In the genomic region with DNA sequence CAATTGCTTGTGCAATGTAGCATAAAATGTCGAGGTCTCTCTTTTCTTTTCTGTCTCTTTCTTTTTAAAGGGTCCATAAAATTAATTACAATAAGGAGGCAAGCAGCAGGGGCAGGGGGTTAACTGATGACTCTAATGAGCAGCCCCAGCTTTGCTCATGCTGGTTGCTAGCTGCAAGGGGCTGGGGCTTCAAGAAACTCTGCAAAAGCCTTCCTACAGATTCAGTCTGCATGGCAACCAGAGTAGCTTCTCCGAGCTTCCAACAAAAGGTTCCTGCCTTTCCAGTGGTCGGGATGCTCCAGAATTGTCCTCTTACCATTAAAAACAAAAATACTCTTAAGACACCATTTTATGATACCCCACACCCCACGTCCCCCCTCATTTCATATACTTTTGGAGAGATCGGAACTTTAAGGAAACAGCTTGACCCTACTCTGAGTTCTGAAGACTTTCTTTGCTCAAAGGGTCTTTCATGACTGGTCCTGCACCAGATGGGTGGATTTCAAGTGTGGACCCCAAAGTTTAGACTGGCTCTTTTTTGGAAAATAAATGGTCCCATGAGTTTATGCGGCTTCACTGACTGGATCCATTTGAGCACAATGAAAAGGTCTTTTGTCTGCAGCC, we compare ENCODE assay signal across 21 mouse cellular contexts.
A peak's percentile ranks its signal among the peaks of the same experiment; 100 is the strongest.
DNase-seq lines count a peak whose midpoint lies in the region; ATAC-seq lines count a peak whose summit lies in the region.
"Had no signal": no experiment of that assay in that cellular context is flagged by ENCODE, and none has a peak within 500 bp of the region (broad histone marks: within the 10 kb centered on the region; RNA-seq: fewer than 3 reads in every experiment).

No protein-coding gene starts in this region.

- H3K4me1 ChIP-seq in forebrain, embryonic 11.5 days (replicated peaks; ENCODE audit: control insufficient read depth, insufficient read depth, low read length): 0 out of 2 replicates have a peak, but pooled peaks cover 2% of the 10 kb centered on the region
- H3K4me1 ChIP-seq in hindbrain, embryonic 11.5 days (replicated peaks; ENCODE audit: control insufficient read depth, insufficient read depth, low read length): no peaks in the 10 kb centered on the region
- H3K4me1 ChIP-seq: intestine, embryonic 15.5 days; liver, embryonic 13.5 days; lung, embryonic 15.5 days; stomach, embryonic 15.5 days had no signal

- no peak overlapping the region for H3K4me2 ChIP-seq in forebrain, embryonic 11.5 days (ENCODE audit: low read depth, low read length, severe bottlenecking)
- H3K4me2 ChIP-seq in hindbrain, embryonic 11.5 days (replicated peaks; ENCODE audit: low read depth, low read length): no peak overlapping the region
- H3K4me2 ChIP-seq: heart, embryonic 11.5 days; intestine, embryonic 15.5 days; kidney, embryonic 15.5 days; liver, embryonic 13.5 days; lung, embryonic 15.5 days; stomach, embryonic 15.5 days had no signal

- peak; percentile 69 for DNase-seq in heart, adult 11 months
- DNase-seq in heart, postnatal 4 days: no peak
- no peak for DNase-seq in forebrain, embryonic 11.5 days (ENCODE audit: low spot score)
- DNase-seq in hindbrain, embryonic 11.5 days (ENCODE audit: low spot score): peak; percentile 34
- DNase-seq in neural tube, embryonic 10.5 days (ENCODE audit: extremely low spot score, low spot score): peak; percentile 12
- DNase-seq in kidney, postnatal 25 days: no peak
- no peak for DNase-seq in adrenal gland, adult (ENCODE audit: inconsistent age in 2 of 2, low spot score in 1 of 2)
- no peak for DNase-seq in Muller cell, postnatal 12 days (ENCODE audit: inconsistent ontology term)
- DNase-seq: adrenal gland, postnatal 10 days; cerebellum, adult 18-20 months; gastrocnemius, postnatal 25 days; heart, postnatal 14 days; liver, embryonic 13.5 days; right cerebral cortex, postnatal 14 days had no signal

- ATAC-seq in forebrain, embryonic 11.5 days (replicated peaks; ENCODE audit: low FRiP score): peak; percentile 68
- peak; percentile 76 for ATAC-seq in hindbrain, embryonic 11.5 days (ENCODE audit: low FRiP score)
- ATAC-seq: intestine, embryonic 15.5 days had no signal

- no peaks in the 10 kb centered on the region for H3K36me3 ChIP-seq in forebrain, embryonic 11.5 days (ENCODE audit: control insufficient read depth, insufficient read depth, low read length)
- no peaks in the 10 kb centered on the region for H3K36me3 ChIP-seq in hindbrain, embryonic 11.5 days (ENCODE audit: control insufficient read depth, insufficient read depth, low read length)
- H3K36me3 ChIP-seq: intestine, embryonic 15.5 days; kidney, embryonic 15.5 days; limb, embryonic 12.5 days; liver, embryonic 13.5 days; lung, embryonic 15.5 days; stomach, embryonic 15.5 days had no signal

- H3K27me3 ChIP-seq in forebrain, embryonic 11.5 days (ENCODE audit: control insufficient read depth, insufficient read depth, low read length): peaks cover 86% of the 10 kb centered on the region
- peaks cover 12% of the 10 kb centered on the region for H3K27me3 ChIP-seq in hindbrain, embryonic 11.5 days (ENCODE audit: control insufficient read depth, insufficient read depth, low read length)
- H3K27me3 ChIP-seq: intestine, embryonic 15.5 days; liver, embryonic 13.5 days; lung, embryonic 15.5 days; stomach, embryonic 15.5 days had no signal

- no peak overlapping the region for H3K27ac ChIP-seq in forebrain, embryonic 11.5 days (ENCODE audit: low read depth, low read length)
- no peak overlapping the region for H3K27ac ChIP-seq in hindbrain, embryonic 11.5 days (ENCODE audit: low read depth, low read length)
- H3K27ac ChIP-seq: intestine, embryonic 15.5 days; kidney, embryonic 15.5 days; limb, embryonic 12.5 days; liver, embryonic 13.5 days; lung, embryonic 15.5 days; macrophage; stomach, embryonic 15.5 days had no signal

- no peaks in the 10 kb centered on the region for H3K9me3 ChIP-seq in forebrain, embryonic 11.5 days (ENCODE audit: control insufficient read depth, low read length)
- no peaks in the 10 kb centered on the region for H3K9me3 ChIP-seq in hindbrain, embryonic 11.5 days (ENCODE audit: control insufficient read depth, low read length)
- H3K9me3 ChIP-seq: intestine, embryonic 15.5 days; kidney, embryonic 15.5 days; limb, embryonic 12.5 days; liver, embryonic 13.5 days; lung, embryonic 15.5 days; stomach, embryonic 15.5 days had no signal

- H3K9ac ChIP-seq in forebrain, embryonic 11.5 days (ENCODE audit: low read length): no peak overlapping the region
- no peak overlapping the region for H3K9ac ChIP-seq in hindbrain, embryonic 11.5 days (ENCODE audit: low read depth, low read length)
- H3K9ac ChIP-seq: intestine, embryonic 15.5 days; kidney, embryonic 15.5 days; limb, embryonic 12.5 days; liver, embryonic 13.5 days; lung, embryonic 15.5 days; stomach, embryonic 15.5 days had no signal

- 29% methylated on average over 6 of the region's 6 CpGs for WGBS in forebrain, embryonic 11.5 days
- 27% methylated on average over 6 of the region's 6 CpGs for WGBS in hindbrain, embryonic 11.5 days

- no peak overlapping the region for H3K4me3 ChIP-seq in forebrain, embryonic 11.5 days (ENCODE audit: low read depth, low read length)
- no peak overlapping the region for H3K4me3 ChIP-seq in hindbrain, embryonic 11.5 days (ENCODE audit: low read depth, low read length)
- H3K4me3 ChIP-seq: intestine, embryonic 15.5 days; kidney, embryonic 15.5 days; limb, embryonic 12.5 days; liver, embryonic 13.5 days; lung, embryonic 15.5 days; stomach, embryonic 15.5 days had no signal

Comparison
In these comparisons a context has a peak if more than half of its experiments do, and no peak if none do; other contexts are left out.
1. DNase-seq: peak in heart, adult 11 months (single experiment), hindbrain, embryonic 11.5 days (single experiment) and neural tube, embryonic 10.5 days (single experiment); none in heart, postnatal 4 days (single experiment), forebrain, embryonic 11.5 days (single experiment), kidney, postnatal 25 days (0 of 2), adrenal gland, adult (0 of 2) and Muller cell, postnatal 12 days (single experiment).